Mouse (Mus musculus) forebrain, embryonic 11.5 days (tissue): ENCODE measurements at regions not wholly inside any gene's neighbourhood (a gene's known extent, or its start where the extent isn't known, plus 50 kb on each side); places are given as distances from the start of the nearest gene placed in this dataset.

Experiments used
- ATAC-seq: fragments of 200-750 bp; cut with Nextera tagmentation; replicated peaks from 2 replicates; pipeline ENCODE4 v1.8.0; 2017; ENCODE audit warnings: moderate TSS enrichment; ENCODE audit not compliant: low FRiP score
- DNase-seq: peaks from one replicate; pipeline ENCODE4 v3.0.0-alpha.2; 2017; ENCODE audit warnings: low spot score
- H3K27ac ChIP-seq: fragments of 300-500 bp; sonication (generic); 2 replicates; pipeline ENCODE4 v1.5.1; 2014; ENCODE audit warnings: low read depth, low read length
- H3K27me3 ChIP-seq: fragments of 300-500 bp; sonication (generic); 2 replicates; pipeline ENCODE4 v1.6.1; 2014; ENCODE audit warnings: mild to moderate bottlenecking, low read length, mixed read lengths; ENCODE audit not compliant: control insufficient read depth, insufficient read depth
- H3K36me3 ChIP-seq: fragments of 300-500 bp; sonication (generic); 2 replicates; pipeline ENCODE4 v1.6.1; 2014; ENCODE audit warnings: mild to moderate bottlenecking, low read length, moderate library complexity, mixed read lengths; ENCODE audit not compliant: control insufficient read depth, insufficient read depth
- H3K4me1 ChIP-seq: fragments of 300-500 bp; sonication (generic); replicated peaks from 2 replicates; pipeline ENCODE4 v1.6.1; 2014; ENCODE audit warnings: low read length, mixed read lengths; ENCODE audit not compliant: control insufficient read depth, insufficient read depth
- H3K4me2 ChIP-seq: fragments of 300-500 bp; sonication (generic); 2 replicates; pipeline ENCODE4 v1.6.1; 2014; ENCODE audit warnings: low read depth, mild to moderate bottlenecking, low read length, moderate library complexity, mixed read lengths; ENCODE audit not compliant: severe bottlenecking
- H3K4me3 ChIP-seq: fragments of 300-500 bp; sonication (generic); 2 replicates; pipeline ENCODE4 v1.5.1; 2014; ENCODE audit warnings: low read depth, low read length
- H3K9ac ChIP-seq: fragments of 300-500 bp; sonication (generic); 2 replicates; pipeline ENCODE4 v1.6.1; 2014; ENCODE audit warnings: low read length
- H3K9me3 ChIP-seq: fragments of 300-500 bp; sonication (generic); 2 replicates; pipeline ENCODE4 v1.6.1; 2016; ENCODE audit warnings: low read length, mixed read lengths; ENCODE audit not compliant: control insufficient read depth
- WGBS: fragments of 180-500 bp; shearing (Covaris S2); extraction: QIAGEN DNeasy Blood & Tissue Kit; methylation state at CpG from one replicate; pipeline ENCODE4 v1.1.7; 2014; 5-methylcytosine and 5-hydroxymethylcytosine counted together

DNA sequence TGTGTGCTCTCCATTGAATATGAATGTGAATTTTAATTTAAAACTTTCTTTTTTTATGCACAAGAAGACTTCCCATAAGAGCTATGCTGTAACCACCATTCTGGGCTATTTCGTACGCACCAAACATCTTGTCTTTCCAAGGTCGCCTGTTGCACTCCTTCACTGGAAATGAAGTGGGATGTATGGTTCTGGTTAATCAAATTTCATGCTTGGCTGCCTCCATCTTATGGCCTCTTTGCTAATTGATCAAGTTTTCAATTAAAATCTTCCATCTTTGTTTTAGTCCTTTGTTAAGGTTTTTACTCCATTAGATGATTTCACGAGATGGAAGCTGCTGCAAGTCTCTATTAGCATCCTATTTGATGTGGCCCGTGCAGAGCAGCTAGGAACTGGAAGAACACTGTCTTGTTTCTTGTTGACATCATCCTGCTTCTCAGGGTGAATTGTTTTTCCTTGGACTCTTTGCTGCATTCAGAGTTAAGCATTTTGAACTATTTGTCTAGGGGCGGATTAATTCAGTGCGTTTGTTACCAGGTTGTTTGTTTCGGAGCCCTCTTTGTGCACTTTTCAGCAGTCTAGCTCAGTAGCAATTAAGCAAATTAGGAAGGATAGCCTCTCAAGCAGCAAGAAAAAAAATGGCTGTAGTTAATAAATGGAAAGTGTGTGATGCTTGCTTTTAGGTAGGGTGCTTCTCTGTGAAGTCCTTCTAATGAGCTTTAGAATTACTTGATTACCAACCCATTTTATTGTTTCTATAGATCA is 147.4 kb upstream of the Alcam start:
- Histone ChIP-seq H3K4me3 (no peak overlapping the region), H3K4me2 (no peak overlapping the region), H3K27me3 (peaks cover 3% of the 10 kb centered on the region), H3K27ac (no peak overlapping the region), H3K4me1 (no peaks in the 10 kb centered on the region; the same call in 1 of the 2 replicates), H3K9ac (no peak overlapping the region), H3K9me3 (no peaks in the 10 kb centered on the region), H3K36me3 (no peaks in the 10 kb centered on the region)
- peak; percentile 92 for ATAC-seq
- WGBS = 18% methylated on average over 8 of the region's 8 CpGs
- DNase-seq = no peak

- H3K4me1 ChIP-seq = no peaks in the 10 kb centered on the region; the same call in 1 of the 2 replicates
- no peak overlapping the region for H3K4me2 ChIP-seq
- H3K36me3 ChIP-seq = no peaks in the 10 kb centered on the region
- DNase-seq (no peak), ATAC-seq (no peak)
- no peaks in the 10 kb centered on the region for H3K9me3 ChIP-seq
- H3K4me3 ChIP-seq = no peak overlapping the region
- no peak overlapping the region for H3K9ac ChIP-seq
- peaks cover 4% of the 10 kb centered on the region for H3K27me3 ChIP-seq
- 70% methylated on average over 1 of the region's 1 CpGs for WGBS
- no peak overlapping the region for H3K27ac ChIP-seq
Measured at GRCm38 (mm10) chr16:52598232-52598631, 144.4 kb upstream of the Alcam start.

GRCm38 (mm10) chr16:52597181-52597580 is 143.3 kb upstream of the Alcam start:
- no peaks in the 10 kb centered on the region for H3K36me3 ChIP-seq
- no peak for DNase-seq
- no peak overlapping the region for H3K27ac ChIP-seq
- H3K4me2 ChIP-seq = no peak overlapping the region
- no peak overlapping the region for H3K4me3 ChIP-seq
- ATAC-seq = no peak
- 61% methylated on average over 7 of the region's 7 CpGs for WGBS
- H3K4me1 ChIP-seq = no peaks in the 10 kb centered on the region; the same call in 1 of the 2 replicates
- H3K9ac ChIP-seq = no peak overlapping the region
- peaks cover 4% of the 10 kb centered on the region for H3K27me3 ChIP-seq
- H3K9me3 ChIP-seq = no peaks in the 10 kb centered on the region

- no peak for ATAC-seq
Measured at GRCm38 (mm10) chr16:52588291-52588781, 134.5 kb upstream of the Alcam start.

GRCm38 (mm10) chr16:52569078-52569477 is 115.2 kb upstream of the Alcam start:
- Histone ChIP-seq H3K4me1 (no peaks in the 10 kb centered on the region), H3K9me3 (no peaks in the 10 kb centered on the region), H3K4me3 (no peak overlapping the region), H3K9ac (no peak overlapping the region), H3K36me3 (no peaks in the 10 kb centered on the region), H3K27ac (no peak overlapping the region), H3K4me2 (no peak overlapping the region), H3K27me3 (no peaks in the 10 kb centered on the region)
- DNase-seq (no peak), ATAC-seq (no peak)
- WGBS = 75% methylated on average over 2 of the region's 2 CpGs

More at GRCm38 (mm10) chr16:52588291-52588781, 134.5 kb upstream of the Alcam start:
- H3K36me3 ChIP-seq = no peaks in the 10 kb centered on the region
- H3K4me1 ChIP-seq = no peaks in the 10 kb centered on the region
- no peak overlapping the region for H3K27ac ChIP-seq
- H3K9me3 ChIP-seq = no peaks in the 10 kb centered on the region
- no peak overlapping the region for H3K4me2 ChIP-seq
- H3K4me3 ChIP-seq = no peak overlapping the region
- no peak overlapping the region for H3K9ac ChIP-seq
- 67% methylated on average over 1 of the region's 1 CpGs for WGBS
- H3K27me3 ChIP-seq = no peaks in the 10 kb centered on the region
- DNase-seq = no peak

GRCm38 (mm10) chr16:52536278-52536677 is 82.4 kb upstream of the Alcam start:
- no peak overlapping the region for H3K4me3 ChIP-seq
- no peaks in the 10 kb centered on the region for H3K36me3 ChIP-seq
- no peak overlapping the region for H3K4me2 ChIP-seq
- no peak for ATAC-seq
- no peak for DNase-seq
- H3K9me3 ChIP-seq = no peaks in the 10 kb centered on the region
- H3K27ac ChIP-seq = no peak overlapping the region
- H3K4me1 ChIP-seq = no peaks in the 10 kb centered on the region
- H3K27me3 ChIP-seq = no peaks in the 10 kb centered on the region
- 95% methylated on average over 1 of the region's 1 CpGs for WGBS
- no peak overlapping the region for H3K9ac ChIP-seq

DNA sequence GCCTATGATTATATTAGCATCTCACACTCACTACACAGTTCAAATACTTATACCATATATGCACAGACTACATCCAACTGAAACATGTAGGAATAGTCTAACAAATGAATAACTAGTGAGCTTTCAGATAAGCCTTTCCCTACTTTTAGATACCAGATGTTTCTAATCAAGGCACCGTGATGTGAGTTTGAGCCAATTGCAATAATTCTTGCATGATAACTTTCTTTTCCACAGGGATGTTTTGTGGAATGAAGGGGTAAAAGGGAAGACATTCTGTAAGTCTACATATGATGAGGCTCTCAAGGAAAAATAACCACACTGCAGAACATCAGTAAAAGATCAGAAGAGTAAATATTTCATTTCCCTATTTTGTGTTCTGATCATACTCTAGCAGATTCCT is 80.7 kb upstream of the Alcam start:
- 81% methylated on average over 1 of the region's 1 CpGs for WGBS
- Histone ChIP-seq H3K27me3 (no peaks in the 10 kb centered on the region), H3K4me2 (no peak overlapping the region), H3K9ac (no peak overlapping the region), H3K27ac (no peak overlapping the region), H3K9me3 (no peaks in the 10 kb centered on the region), H3K36me3 (no peaks in the 10 kb centered on the region), H3K4me1 (no peaks in the 10 kb centered on the region), H3K4me3 (no peak overlapping the region)
- DNase-seq (no peak), ATAC-seq (no peak)

GRCm38 (mm10) chr16:52532475-52533083 is 78.7 kb upstream of the Alcam start:
- Histone ChIP-seq H3K9ac (no peak overlapping the region), H3K27ac (no peak overlapping the region), H3K36me3 (no peaks in the 10 kb centered on the region), H3K27me3 (no peaks in the 10 kb centered on the region), H3K4me3 (no peak overlapping the region), H3K4me1 (no peaks in the 10 kb centered on the region), H3K9me3 (no peaks in the 10 kb centered on the region), H3K4me2 (no peak overlapping the region)
- DNase-seq (no peak), ATAC-seq (no peak)
- WGBS = 93% methylated on average over 1 of the region's 1 CpGs
